Mouse (Mus musculus) lung, adult 2 months (tissue): ENCODE measurements around the gene Lztr1. TPM values are rescaled to one million over a fixed set of nuclear protein-coding genes. Genes with fewer than 3 reads are reported as not detected.
A peak's percentile ranks its signal among the peaks of the same experiment; 100 is the strongest.
"Not testable (repeated sequence)": the region's sequence is repeated elsewhere in the genome, so short reads cannot be mapped to it uniquely, and the experiment has no call there.

Experiments
- DNase-seq: peaks from one replicate; pipeline ENCODE4 v3.0.0; 2022
- H3K4me1 ChIP-seq: fragments of 200-500 bp; 2 replicates; pipeline ENCODE4 v1.6.1; 2011; ENCODE audit warnings: low read length; ENCODE audit not compliant: control insufficient read depth, insufficient read depth
- H3K4me3 ChIP-seq: fragments of 200-500 bp; replicated peaks from 2 replicates; pipeline ENCODE3; 2011; ENCODE audit warnings: low read depth, mild to moderate bottlenecking, control low read depth, low read length; ENCODE audit errors: extremely low read depth
- CTCF ChIP-seq: fragments of 200-500 bp; IDR thresholded peaks from 2 replicates; pipeline ENCODE4 v1.5.1; 2011; ENCODE audit warnings: mild to moderate bottlenecking, low read length, control low read depth; ENCODE audit not compliant: insufficient read depth
- POLR2A ChIP-seq: fragments of 200-500 bp; IDR thresholded peaks from 2 replicates; pipeline ENCODE4 v1.6.1; 2011; ENCODE audit warnings: low read depth, mild to moderate bottlenecking, control low read depth, low read length, borderline replicate concordance; ENCODE audit errors: extremely low read depth
- WGBS: fragments of 180-500 bp; shearing (Covaris S2); methylation state at CpG from one replicate; pipeline ENCODE4 v1.1.7; 2018; 5-methylcytosine and 5-hydroxymethylcytosine counted together
- polyA plus RNA-seq: library from polyadenylated mRNA; depleted of rRNA; stranded (reverse); fragments of >200 nt; gene quantifications from 2 replicates; pipeline ENCODE4 v1.2.3, GENCODE M21; 2012

The Lztr1 gene
- polyA plus RNA-seq, 1 experiment, result 243 TPM

- Histone ChIP-seq H3K4me3 (no peak overlapping the region), H3K4me1 (peaks cover 6% of the 10 kb centered on the region)
- no peak for TF ChIP-seq POLR2A
- TF ChIP-seq CTCF, result no peak
- 89% methylated on average over 13 of the region's 13 CpGs for WGBS
- no peak for DNase-seq
These were observed 19.8 kb downstream of the Lztr1 start for GRCm38 (mm10) chr16:17528276-17528675.

GRCm38 (mm10) chr16:17529981-17530586 is 21.6 kb downstream of the Lztr1 start:
- WGBS, result 7% methylated on average over 17 of the region's 17 CpGs
- peaks cover 6% of the 10 kb centered on the region for H3K4me1 ChIP-seq
- DNase-seq, result no peak
- H3K4me3 ChIP-seq, result peak overlapping the region; percentile 88
- TF ChIP-seq CTCF (no peak), POLR2A (no peak)

- peak within 1 kb of the TSS; percentile 88 for H3K4me3 ChIP-seq
- H3K4me1 ChIP-seq, result peaks cover 6% of the 10 kb centered on the region
- no peak for TF ChIP-seq CTCF
- peak; percentile 93 for TF ChIP-seq POLR2A
- under 1% methylated on average over 67 of the region's 67 CpGs for WGBS
- peak; percentile 97 for DNase-seq
These were observed 22.3 kb downstream of the Lztr1 start, which contains the start of gene Thap7 for GRCm38 (mm10) chr16:17530640-17531288. Gene Thap7 (minus strand): TSS chr16:17531136.

DNA sequence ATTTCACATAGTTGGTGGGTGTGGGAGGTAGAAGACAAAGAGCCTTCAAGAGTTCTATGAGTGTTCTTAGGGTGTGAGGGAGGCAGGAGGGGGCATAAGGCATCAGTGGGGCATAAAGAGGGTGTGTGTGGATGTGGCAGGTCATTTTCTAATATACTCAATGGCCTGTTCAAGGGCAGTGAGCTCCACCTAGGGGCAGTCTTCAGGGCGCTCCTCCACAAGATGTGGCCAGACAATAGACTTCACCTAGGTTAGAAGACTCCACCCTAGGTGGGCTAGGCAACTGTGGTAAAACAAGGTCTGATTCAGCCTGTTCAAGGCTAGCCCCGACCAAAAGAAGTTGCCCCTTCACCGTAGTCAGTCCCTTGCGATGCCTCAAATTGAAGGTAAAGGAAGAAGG is 23.8 kb downstream of the Lztr1 start:
- peaks cover 6% of the 10 kb centered on the region for H3K4me1 ChIP-seq
- no peak for DNase-seq
- no peak overlapping the region for H3K4me3 ChIP-seq
- 52% methylated on average over 4 of the region's 4 CpGs for WGBS
- TF ChIP-seq CTCF (0 out of 2 replicates have a peak, but pooled peaks have one; percentile 12), POLR2A (no peak)

DNA sequence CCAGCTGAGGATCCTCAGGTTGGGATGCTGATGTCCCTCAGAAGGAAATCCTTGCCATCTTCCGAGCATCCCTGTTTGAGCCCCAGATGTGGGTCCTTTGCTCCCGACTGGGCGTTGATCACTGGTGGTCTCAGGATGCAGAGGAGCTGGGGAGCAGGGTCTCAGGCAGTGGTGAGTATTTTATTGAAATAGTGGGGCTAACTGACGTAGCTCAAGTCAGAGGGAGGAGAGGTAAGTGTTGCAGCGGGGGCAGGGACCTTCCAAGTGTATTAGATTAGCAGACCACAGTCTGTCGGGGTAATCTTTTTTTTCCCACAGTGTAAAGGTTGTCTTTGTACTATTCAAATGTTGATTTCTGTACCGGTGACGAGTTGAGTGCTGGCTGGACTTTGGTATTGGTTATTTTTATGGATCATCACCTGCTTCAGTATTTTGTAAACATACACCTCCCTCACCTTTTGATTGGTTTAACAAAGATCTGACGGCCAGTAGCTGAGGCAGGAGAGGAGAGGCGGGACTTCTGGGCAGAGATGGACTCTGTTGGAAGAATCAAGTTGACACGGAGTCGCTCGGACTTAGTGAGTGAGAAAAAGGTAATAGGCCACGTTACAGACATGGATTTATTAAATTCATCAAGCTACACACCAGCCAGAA is 24.3 kb downstream of the Lztr1 start:
- no peak for DNase-seq
- no peak for TF ChIP-seq POLR2A
- no peak for TF ChIP-seq CTCF
- H3K4me3 ChIP-seq, result no peak overlapping the region
- 69% methylated on average over 14 of the region's 14 CpGs for WGBS
- peaks cover 6% of the 10 kb centered on the region for H3K4me1 ChIP-seq

DNA sequence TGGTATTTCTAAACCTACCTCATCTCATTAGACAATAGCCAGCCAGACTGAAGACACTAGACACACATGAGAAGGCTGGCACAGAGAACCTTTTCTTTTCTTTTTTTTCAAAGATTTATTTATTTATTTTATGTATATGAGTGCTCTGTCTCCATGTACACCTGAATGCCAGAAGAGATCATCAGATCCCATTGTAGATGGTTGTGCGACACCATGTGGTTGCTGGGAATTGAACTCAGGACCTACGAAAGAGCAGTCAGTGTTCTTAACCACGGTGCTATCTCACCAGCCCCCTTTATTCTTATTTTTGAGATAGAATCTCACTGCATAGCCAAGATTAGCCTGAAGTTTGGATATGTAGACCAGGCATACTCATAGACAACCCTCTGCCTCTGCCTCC is 28.1 kb downstream of the Lztr1 start:
- TF ChIP-seq CTCF (no peak), POLR2A (no peak)
- 93% methylated on average over 3 of the region's 3 CpGs for WGBS
- no peak overlapping the region for H3K4me3 ChIP-seq
- H3K4me1 ChIP-seq, result 0 out of 2 replicates have a peak, but pooled peaks cover under 1% of the 10 kb centered on the region
- no peak for DNase-seq

DNA sequence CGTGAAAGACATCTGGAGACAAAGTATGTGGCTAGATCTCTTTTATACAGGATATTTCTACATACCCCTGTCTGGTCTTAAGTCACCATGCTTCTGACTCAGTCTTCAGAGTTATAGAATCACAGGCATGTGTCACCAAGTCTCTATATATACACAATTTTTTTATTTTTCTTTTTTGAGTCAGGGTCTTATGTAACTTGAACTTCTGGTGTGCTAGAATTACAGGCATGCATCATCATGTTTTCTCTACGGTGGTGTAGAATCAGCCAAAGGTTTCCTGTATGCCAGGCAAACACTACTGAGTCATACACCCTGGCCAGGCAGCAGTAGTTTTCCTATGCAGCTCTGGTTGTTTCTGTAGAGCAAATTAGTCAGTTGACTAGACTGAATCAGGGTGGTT is 34.1 kb downstream of the Lztr1 start:
- 65% methylated on average over 2 of the region's 2 CpGs for WGBS
- Histone ChIP-seq H3K4me3 (no peak overlapping the region), H3K4me1 (no peaks in the 10 kb centered on the region)
- no peak for TF ChIP-seq CTCF
- no peak for DNase-seq

DNA sequence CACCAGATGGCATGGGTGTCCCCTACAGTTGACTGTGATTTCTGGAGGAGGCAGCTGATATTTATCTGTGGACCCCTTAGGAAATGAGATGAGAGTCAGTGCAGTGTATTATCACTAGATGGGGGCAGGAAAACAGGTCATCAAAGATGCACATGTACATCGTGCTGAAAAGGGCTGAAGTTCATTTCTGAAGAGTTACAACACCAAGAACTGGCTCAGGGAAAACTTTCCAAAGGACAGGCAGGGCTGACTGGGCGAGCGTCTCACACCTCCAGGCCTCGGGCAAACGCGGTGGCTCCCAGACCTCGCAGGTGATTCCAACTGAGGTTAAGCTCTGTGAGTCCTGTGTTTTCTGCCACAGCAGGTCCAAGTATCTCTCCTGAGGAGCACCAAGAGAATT is 44.3 kb downstream of the Lztr1 start:
- no peak for TF ChIP-seq CTCF
- no peak for TF ChIP-seq POLR2A

DNA sequence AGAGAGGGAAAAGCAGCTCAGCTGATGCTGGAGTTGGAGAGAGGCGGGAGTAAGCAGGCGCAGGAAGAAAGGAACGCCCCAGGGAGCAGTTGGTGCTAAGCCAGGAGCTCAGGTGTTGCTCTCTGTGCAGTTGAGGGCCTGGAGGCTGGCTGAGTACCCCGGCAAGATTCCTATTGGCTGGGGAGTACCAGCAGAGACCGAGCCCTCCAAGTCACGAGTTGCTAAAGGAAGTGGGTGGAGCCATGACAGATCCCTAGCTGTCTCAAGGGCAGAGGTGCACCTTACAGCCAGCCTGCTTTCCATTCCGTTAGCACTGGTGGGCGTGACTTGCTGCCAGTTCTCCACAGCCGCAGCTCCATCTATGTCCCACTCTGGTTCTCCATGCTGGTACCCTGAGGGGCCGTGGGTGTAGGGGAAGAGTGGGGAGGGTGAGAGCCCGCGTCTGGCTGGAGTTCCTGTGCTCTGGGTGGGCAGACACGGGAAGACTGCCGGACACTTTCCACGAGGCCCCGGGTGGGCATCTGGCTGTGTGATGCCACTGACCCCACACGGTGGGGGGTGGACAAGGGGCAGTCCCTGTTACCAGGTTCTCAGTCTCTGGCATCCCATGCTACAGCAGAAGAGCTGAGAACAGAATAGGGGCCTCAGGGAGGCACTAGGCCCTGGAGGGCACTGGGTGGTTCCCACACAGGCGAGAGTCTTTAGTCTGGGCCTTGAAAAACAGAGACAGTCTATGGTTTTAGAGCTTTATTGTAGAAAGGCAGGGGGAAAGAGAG is 45.6 kb downstream of the Lztr1 start:
- 11% methylated on average over 18 of the region's 18 CpGs for WGBS
- peak; percentile 70; the same call in 1 of the 2 replicates for TF ChIP-seq POLR2A
- TF ChIP-seq CTCF, result no peak
- peak; percentile 74 for DNase-seq
- no peaks in the 10 kb centered on the region for H3K4me1 ChIP-seq
- H3K4me3 ChIP-seq, result peak overlapping the region; percentile 4

More for the DNA sequence above, 44.3 kb downstream of the Lztr1 start:
- 62% methylated on average over 7 of the region's 7 CpGs for WGBS
- no peaks in the 10 kb centered on the region for H3K4me1 ChIP-seq
- no peak overlapping the region for H3K4me3 ChIP-seq
- DNase-seq, result no peak

- not testable (repeated sequence) for H3K4me3 ChIP-seq, DNase-seq, H3K4me1 ChIP-seq
- WGBS, result 34% methylated on average over 4 of the region's 4 CpGs
These were observed 46.2 kb downstream of the Lztr1 start for GRCm38 (mm10) chr16:17554702-17555101.
